Mouse (Mus musculus): ENCODE measurements at regions not wholly inside any gene's neighbourhood (a gene's known extent, or its start where the extent isn't known, plus 50 kb on each side); places are given as distances from the start of the nearest gene placed in this dataset.

GRCm38 (mm10) chr4:47861151-47861550 lies 183.8 kb upstream of the Nr4a3 start:
- intact Hi-C loops (cut with DNase I), result no loop called here

GRCm38 (mm10) chr4:47870010-47870637 lies 174.8 kb upstream of the Nr4a3 start:
- intact Hi-C loops (cut with DNase I), result no loop called here

GRCm38 (mm10) chr4:47870638-47871019 lies 174.3 kb upstream of the Nr4a3 start:
- intact Hi-C loops (cut with DNase I), result no loop called here

GRCm38 (mm10) chr4:47881560-47881959 lies 163.4 kb upstream of the Nr4a3 start:
- intact Hi-C loops (cut with DNase I), result no loop called here

GRCm38 (mm10) chr4:47882076-47882475 lies 162.9 kb upstream of the Nr4a3 start:
- intact Hi-C loops (cut with DNase I), result no loop called here

GRCm38 (mm10) chr4:47899579-47899978 lies 145.4 kb upstream of the Nr4a3 start:
- intact Hi-C loops (cut with DNase I), result no loop called here

GRCm38 (mm10) chr4:47902749-47903148 lies 142.2 kb upstream of the Nr4a3 start:
- intact Hi-C loops (cut with DNase I), result no loop called here

- intact Hi-C loops (cut with DNase I), result no loop called here
These were observed 132.7 kb upstream of the Nr4a3 start for GRCm38 (mm10) chr4:47912259-47912658.

GRCm38 (mm10) chr4:47919576-47919975 lies 125.4 kb upstream of the Nr4a3 start:
- intact Hi-C loops (cut with DNase I), result no loop called here

- intact Hi-C loops (cut with DNase I), result no loop called here
These were observed 113.5 kb upstream of the Nr4a3 start for GRCm38 (mm10) chr4:47931464-47931863.

- intact Hi-C loops (cut with DNase I), result no loop called here
These were observed 111.4 kb upstream of the Nr4a3 start for GRCm38 (mm10) chr4:47933526-47933925.

GRCm38 (mm10) chr4:47935547-47935946 lies 109.4 kb upstream of the Nr4a3 start:
- intact Hi-C loops (cut with DNase I), result no loop called here

- intact Hi-C loops (cut with DNase I), result no loop called here
These were observed 108.4 kb upstream of the Nr4a3 start for GRCm38 (mm10) chr4:47936470-47937125.

GRCm38 (mm10) chr4:47947869-47948573 lies 96.9 kb upstream of the Nr4a3 start:
- intact Hi-C loops (cut with DNase I), result no loop called here

GRCm38 (mm10) chr4:47948789-47949188 lies 96.2 kb upstream of the Nr4a3 start:
- intact Hi-C loops (cut with DNase I), result no loop called here

GRCm38 (mm10) chr4:47954576-47955305 lies 90.2 kb upstream of the Nr4a3 start:
- intact Hi-C loops (cut with DNase I), result no loop called here

- intact Hi-C loops (cut with DNase I), result no loop called here
These were observed 80.3 kb upstream of the Nr4a3 start for GRCm38 (mm10) chr4:47964630-47965029.

- intact Hi-C loops (cut with DNase I), result no loop called here
These were observed 73.1 kb upstream of the Nr4a3 start for GRCm38 (mm10) chr4:47971861-47972260.

- intact Hi-C loops (cut with DNase I), result no loop called here
These were observed 65.2 kb upstream of the Nr4a3 start for GRCm38 (mm10) chr4:47979579-47980313.

All from adrenal gland (tissue).